Mouse (Mus musculus): ENCODE results near the gene Plk1.

GRCm38 (mm10) chr7:122219315-122219801 is 60.1 kb downstream of the Plk1 start, which contains the start of gene Chp2:
- TF ChIP-seq CTCF (conservative IDR thresholded peaks at IDR 0.05; ENCODE audit: low read length): no peak
- TF ChIP-seq POU5F1 (IDR thresholded peaks at IDR 0.05; ENCODE audit: borderline replicate concordance, low read length): no peak
